Mouse (Mus musculus) frontal cortex, postnatal 14 days (tissue): ENCODE measurements around the gene Adamts14.

Experiments used
- DNase-seq, 2 experiments: peaks; one replicate each; pipeline ENCODE4 v3.0.0; 2022; ENCODE audit warnings: low spot score in 2 of 2

The Adamts14 gene

DNA sequence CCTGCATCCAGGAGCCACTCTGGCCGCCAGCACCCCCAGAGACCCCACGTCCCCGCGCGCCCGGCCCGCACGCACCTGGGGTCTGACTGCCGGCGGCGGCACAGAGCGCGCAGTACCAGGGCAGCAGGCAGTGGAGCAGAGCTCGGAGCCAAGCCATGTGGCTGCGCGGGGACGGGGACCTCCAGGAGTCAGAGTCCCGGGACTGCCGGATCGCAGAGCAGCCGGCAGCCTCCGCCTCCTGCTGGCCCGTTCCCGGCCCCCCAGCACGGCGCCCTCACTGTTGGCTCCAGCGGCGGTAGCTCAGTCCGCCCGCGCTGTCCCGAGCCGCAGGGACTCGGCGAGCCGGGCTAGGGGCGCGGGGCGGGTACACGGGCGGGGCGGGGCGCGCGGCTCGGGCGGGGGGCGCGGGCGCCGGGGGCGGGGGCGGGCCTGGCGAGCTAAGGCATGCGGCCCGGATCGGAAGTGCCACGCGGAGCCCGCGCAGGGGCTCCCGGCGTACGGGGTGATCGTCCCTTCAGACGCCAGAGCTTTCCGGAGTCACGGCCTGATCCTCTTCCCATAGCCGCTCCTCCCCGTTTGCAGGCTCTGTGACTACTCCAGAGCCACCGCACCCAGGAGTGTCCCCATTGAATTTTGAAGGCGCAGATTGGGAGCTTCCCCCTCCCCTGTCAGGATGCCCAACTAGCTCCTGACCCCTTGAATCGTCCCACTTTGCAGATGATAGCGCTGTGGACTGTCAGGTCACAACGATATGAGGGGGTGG is at the start of gene Adamts14:
TSS of gene Adamts14 (minus strand) at position 358 of the 763 bp plus-strand sequence.
- no peak for DNase-seq

DNA sequence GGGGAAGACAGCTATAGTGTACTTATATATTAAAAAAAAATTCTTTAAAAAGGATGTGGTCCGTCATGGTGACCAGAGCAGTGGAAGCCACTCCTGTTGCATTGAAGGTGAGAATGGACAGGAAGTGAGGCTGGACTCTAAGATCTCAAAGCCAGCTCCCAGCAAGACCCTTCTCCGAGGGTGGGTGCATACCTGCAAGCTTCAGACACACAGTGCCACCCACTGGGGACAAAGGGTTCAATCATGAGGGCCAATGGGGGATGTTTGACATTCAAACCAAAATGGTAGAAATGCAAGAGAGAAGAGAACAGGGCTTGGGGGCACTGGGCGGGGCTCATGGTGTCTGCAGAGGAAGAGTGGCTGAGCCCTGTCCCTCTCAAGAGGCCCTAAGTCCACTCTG is 45.3 kb upstream of the Adamts14 start:
- DNase-seq: no peak

DNA sequence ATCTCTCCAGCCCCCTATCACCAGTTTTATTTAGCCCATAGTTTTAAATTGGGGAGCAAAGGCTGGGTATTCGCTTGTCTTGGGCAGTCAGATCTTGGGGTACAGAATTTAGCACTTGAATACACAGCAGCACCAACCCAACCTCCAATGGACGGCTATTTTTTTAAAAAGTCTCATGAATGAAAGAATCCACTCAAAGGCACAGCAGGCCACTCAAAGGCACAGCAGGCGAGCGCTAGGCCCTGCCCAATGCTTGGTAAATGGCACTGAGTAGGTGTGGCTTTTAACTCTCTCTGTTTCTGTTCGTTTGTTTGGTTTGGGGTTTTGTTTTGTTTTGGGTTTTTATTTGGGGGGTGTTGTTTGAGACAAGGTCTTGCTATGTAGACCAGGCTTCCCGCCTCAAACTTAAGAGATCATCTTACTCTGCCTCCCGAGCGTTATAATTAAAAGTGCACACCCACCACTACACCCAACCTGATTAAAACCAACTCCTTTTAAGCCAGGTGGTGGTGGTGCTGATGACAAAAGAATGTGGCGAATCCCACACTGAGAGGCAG is 42.2 kb upstream of the Adamts14 start:
- DNase-seq: no peak

DNA sequence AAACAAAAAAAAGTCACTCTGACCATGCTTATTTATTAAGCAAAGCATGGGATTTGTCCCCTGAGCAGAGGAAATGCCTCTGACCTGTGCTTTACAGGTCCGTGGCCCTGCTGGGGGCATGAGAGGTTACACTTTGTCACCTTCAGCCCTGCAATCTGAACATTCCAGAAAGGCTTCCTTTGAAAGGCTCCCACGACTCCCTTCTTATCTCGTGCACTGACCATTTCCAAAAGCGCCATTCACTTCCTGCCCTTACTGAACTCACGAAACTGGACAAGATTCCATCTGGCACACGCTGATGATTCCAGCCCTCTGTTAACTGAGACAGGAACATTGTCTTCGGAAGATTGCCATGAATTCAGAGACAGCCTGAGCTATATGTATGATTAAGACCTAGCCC is 40.5 kb upstream of the Adamts14 start:
- no peak for DNase-seq

DNA sequence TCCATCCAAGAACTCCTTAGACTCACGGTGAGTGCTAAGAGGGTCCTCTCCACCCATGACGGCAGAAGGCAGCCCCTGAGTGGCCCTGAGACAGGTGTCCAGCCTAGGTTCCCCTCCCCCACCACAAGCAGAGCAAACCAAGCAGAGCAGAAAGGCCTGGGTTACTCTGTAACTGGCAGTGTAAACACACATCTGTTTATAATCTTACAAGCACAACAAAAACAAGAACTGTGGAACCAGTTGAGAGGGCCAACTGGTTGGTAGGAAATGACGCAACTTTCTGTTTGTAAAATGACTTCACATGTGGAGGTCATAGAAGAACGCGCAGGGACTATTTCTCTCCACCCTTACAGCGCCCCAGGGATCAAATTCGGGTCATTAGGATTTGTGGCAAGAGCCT is 39.5 kb upstream of the Adamts14 start:
- DNase-seq: no peak

DNA sequence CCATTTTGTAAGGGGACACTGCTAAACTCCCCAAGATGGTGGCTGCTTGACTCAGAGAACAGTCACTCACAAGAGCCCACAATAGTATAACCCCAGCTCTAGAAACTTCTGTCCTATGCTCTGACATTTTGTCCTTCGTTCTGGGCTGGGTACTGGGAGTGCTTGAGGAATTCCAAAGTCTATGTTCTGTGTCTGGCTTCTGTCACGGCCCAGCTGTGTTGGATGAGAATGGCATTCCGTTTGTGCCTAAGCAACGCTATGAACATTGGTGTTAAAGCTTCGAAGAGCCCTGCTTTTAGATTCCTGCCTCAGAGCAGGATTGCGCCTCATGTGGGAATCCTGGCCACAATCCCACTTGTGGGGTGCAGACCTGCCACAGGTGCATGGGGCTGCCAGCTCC is 38.9 kb upstream of the Adamts14 start:
- DNase-seq: no peak

DNA sequence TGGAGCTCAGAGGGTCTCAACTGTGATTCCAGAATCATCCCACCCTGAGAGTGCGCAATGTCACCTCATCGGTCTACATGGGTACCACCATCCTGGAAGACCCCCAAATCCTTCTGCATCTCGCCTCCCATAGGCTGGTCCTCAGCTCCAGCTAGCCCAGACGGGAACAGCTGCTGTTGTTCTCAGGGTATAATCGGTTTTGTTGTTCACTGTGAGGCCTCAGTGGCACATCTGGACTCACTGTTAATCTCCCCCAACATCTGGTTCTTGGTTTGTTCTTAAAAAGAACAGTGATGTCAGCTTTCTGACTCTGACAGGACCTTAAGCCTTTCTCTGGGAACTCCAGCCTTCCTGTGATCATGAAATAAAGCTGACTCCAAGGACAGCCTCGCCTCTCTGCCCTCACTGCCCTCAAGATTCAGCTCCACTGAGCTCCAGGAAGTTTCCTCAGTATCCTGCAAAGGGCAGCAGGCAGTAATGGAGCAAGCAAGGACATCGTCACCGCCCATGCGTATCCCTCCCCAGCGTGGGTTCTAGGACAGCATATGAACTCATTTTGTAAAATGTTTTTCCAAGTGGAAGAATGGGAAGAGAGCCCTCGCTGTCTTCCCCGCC is 35.6 kb upstream of the Adamts14 start:
- DNase-seq: no peak

DNA sequence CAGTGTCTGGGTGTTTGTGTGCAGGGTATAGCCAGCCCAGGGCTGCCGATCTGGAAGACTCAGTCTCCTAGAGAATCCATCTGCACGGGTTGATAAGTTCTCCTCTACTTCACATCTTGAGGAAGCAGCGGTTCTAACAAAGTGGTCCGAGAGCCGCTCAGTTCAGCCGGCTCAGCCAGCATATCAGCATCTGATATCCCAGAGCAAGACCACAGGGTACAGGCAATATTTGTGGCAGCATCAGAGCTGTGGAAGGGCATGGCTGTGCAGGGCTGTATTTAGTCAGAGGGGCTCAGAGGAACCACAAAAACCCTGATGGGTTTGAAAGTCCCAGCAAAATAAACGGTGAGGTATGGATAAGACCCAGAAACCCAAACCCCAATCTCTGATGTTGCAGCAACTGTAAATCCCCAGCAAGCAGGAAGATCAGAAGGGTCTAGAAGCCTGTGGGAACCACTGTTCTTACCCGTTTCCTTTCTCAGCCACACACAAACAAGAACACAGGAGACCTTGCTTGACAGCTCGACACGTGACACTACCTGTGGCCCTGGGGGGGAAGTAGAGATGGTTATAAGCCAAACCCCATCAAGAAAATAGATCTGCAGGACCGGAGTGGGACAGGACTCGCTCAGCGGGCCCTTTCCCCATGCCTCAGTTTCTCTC is 32.8 kb upstream of the Adamts14 start:
- DNase-seq: no peak

DNA sequence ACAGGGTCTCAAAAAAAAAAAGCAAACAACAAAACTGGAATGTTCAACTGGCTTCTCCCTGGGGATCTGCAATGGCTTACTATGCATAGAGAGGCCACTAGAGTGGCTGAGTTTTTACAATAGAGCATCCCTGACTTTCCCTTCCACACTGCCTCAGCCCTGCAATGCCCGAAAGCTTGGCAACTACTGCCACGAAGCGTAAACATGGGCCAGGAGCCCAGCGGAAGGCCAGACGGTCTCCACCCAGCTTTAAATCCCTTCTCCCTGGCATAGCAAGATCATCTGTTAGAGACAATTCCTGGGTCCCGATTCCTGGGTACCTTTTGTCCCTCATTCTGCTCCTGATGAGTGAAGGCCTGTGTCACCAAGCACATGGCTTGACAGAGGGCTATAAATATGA is 30.8 kb upstream of the Adamts14 start:
- no peak for DNase-seq

DNA sequence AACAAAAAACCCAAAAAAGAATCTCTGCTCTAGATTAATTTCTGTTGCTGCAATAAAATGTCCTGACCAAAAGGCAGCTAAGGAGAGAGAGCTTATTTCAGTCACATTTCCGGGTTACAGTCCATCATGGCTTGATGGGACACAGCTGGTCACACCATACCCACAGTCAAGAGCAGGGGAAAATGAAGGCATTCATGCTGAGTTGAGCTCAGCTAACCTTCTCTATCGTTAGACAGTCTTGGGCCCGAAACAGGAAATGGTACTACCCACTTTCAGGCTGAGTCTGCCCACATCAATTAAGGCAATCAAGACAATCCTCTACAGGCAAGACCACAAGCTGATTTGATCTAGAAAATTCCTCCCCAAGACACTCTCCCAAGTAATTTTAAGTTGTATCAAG is 27.8 kb upstream of the Adamts14 start:
- DNase-seq: no peak

DNA sequence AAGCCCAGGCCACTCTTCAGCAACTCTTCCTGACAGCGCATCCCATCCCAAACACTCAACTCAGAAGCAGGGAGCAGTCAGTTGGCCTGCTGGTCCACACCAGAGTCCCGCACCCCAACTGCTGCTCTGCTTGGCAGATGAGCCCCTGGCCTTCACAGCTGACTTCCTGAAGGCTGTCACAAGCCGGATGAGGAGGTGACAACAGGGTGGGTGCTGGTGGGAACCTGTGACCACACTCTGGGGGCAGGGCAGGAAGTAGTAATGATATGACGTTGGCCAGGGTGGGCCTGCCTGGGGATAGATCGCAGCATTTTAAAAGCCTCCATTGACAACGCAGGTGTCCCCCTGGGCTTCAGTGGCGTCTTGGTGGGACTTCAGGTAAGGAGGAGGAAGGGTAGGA is 24.2 kb upstream of the Adamts14 start, which contains the start of gene Prf1:
TSS of gene Prf1 (plus strand) at position 357 of the 400 bp plus-strand sequence.
- no peak for DNase-seq

DNA sequence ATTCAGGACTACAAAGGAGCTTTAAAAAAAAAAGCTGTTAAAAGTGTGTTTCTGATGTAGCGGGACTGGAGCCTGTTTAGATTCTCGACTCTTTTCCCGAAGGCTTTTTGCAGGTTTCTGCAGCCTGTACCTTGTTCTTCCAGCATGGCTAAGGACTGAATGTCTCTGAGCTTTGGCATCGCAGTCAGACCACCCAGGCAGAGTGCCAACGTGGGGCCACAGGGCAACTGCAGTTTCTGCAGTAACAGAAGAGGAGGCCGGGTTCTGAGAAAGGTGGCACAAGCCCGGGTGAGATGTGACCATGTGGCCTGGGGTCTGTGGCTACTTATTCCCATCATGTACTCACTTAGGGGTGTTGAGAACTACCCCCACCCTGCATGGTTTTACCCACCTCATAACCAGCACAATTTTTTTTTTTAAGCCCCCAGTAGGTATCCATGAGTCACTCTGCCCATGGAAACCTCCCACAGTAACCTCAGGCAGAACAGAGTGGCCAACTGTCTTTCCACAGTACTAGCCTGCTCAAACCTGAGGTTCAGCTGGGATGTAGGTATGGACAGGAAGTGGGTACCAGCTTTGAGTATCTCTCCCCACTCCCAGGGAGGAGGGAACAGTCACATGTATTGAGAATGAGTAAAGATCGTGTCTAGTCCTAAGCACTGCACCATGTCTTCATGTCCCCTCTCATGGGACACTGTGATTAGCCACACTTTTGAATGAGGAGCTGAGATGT is 23.6 kb upstream of the Adamts14 start:
- DNase-seq: no peak

DNA sequence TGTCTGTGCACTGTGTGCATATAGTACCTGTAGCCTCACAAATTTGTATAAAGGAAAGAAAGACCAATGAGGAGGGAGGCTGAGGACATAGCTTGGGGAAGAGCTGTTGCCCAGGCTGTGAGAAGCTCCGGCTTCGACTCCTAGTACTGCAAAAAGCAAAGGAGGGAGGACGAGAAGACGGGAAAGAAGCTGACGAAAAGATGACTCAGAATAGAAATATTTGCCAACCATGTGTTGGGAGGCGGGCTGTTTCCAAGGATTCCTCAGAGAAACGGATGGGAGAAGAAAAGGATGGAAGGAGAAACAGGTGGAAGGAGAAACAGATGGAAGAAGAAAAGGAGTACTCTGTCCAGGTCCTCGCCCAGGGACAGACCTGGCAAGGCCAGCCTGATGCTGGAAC is 21.0 kb upstream of the Adamts14 start:
- DNase-seq: no peak

DNA sequence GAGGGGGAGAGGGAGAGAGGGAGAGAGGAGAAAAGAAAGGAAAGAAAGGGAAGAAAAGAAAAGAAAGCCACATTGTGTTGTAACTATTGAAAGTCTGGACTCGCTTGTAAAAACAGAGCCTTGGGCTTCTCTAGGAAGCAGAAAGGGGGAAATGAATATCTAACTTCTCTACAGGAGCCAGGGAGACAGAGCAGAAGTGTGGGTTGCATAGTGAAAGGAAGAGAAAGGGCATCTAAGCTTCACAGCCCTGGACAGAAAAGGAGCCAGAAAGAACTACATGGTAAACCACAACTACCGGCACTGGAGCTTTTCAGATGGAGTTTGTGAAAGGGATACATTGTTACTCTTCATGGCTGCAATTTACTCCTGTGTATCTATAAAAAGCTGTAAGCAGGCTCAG is 17.2 kb upstream of the Adamts14 start:
- DNase-seq: no peak

DNA sequence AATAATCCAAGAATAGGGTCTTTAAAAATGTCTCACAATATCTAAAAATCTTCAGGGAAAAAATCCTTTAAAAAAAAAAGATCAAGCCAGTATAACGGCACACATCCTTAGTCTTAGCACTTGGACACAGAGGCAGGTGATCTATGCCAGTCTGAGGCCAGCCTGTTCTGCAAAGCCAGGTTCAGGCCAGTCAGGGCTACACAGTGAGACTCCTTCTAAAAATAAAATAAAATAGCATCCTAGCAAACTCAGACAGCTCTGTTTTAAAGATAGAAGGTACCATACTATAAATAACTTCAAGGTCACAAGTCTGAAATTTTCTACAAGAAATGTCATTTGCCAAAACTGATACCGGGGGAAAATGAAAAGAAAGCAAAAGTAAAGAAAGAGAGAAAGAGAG is 16.8 kb upstream of the Adamts14 start:
- DNase-seq: no peak

DNA sequence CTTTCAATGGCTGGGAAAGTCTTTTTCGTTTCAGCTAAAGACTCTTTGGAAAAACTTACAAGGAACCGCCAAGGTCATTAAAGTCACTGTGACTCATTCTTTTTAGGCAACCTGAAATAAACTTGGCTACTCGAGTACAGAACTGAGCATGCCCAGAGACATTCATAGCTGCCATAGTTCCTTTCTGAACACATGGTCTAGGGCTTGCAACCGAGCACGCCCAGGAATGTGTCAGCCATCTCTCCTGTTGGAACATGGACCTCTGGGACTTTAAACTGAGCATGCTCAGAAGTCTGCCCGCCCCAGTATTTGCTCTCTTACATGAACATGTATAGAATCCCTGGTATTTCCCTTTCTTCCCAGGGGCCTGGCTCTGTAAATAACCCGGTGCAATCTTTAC is 13.0 kb upstream of the Adamts14 start:
- no peak for DNase-seq

DNA sequence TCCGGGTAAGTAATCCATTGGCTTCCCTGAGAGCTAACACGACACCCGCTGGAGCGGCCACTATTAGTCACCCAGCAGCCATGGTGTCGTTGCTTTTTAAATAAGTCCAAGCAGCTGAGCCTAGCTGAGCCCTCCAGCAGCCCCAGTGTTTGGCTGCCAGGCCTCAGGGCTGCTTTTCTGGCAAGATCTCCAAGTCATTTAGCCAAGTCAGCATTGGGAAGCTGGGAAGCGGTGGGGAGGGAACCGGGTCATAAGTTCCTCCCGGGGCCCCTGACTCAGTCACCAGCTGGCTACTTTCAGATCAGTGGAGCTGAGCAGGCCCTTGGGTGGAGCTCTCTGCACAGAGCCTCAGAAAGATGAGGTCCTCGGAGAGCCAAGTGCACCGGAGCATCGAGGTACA is 12.0 kb upstream of the Adamts14 start:
- no peak for DNase-seq

DNA sequence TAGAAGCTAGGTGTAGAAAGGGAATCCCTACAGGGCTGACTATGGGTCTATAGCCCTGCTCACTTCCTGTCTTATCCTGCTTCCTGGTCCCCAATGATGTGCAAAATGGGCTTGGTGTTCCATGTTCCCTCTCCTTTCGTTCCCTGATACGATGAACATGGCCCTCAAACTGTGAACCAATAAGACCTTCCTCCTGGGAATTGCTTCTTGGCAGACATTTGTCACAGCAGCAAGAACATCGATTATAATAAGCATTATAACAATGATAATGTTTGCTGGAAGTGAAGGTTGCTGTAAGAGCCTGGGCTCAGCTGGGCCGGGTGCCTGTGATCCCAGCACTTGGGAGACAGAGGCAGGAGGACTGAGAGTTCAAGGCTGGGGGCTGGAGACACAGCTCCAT is 11.1 kb upstream of the Adamts14 start:
- DNase-seq: no peak

DNA sequence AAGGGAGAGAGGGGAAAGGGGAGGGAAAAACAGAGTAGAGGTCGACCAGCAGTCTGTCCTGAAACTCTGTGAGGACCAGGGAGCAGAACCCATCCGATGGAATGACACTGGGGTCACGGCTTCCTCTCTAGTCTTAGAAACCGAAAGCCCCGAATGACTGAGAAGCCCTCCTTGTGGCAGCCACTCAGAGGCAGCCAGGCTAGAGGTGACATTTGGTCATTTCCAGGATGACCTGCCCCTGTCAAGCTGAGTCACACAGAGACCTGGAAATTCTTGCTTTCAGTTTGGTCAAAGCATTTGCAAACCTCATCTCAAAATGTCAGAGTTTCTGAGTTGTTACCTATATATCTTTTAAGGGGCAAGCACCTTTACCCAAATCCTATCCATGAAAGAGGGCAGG is 7.9 kb upstream of the Adamts14 start:
- DNase-seq: no peak

DNA sequence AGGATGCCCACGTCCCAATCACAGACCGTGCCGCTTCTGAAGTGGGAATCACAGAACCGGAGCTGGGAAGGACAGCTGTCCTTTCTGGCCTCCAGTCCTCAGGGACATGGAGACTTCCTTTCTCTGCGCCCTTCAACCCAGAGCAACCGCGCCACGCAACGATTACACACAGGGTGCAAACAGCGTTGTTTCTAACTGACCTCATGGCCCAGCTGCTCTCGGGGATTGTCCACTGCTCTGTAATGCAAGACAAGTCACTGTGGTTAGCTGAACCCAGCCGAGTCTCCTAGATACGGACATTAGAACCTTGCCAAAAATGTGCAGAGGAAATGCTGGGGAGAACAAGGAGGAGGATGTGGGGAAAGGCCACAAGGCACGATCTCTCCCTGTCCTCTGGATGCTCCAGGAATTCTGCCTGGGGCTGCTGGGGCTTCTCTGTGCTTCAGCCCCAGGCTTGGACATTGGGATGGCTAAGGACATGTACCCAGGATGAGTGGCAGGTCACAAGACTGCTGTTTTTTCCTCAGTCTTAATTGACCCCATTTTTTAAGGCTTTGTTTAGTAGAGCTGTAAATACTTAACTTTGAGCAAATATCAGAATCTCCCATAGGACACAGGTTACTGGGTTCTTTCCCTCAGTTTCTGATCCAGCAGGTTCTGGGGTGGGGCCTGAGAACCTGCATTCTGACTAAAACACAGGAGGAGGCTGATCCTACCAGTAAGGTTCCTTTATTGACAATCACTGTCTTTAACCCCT is 4.9 kb upstream of the Adamts14 start:
- no peak for DNase-seq

DNA sequence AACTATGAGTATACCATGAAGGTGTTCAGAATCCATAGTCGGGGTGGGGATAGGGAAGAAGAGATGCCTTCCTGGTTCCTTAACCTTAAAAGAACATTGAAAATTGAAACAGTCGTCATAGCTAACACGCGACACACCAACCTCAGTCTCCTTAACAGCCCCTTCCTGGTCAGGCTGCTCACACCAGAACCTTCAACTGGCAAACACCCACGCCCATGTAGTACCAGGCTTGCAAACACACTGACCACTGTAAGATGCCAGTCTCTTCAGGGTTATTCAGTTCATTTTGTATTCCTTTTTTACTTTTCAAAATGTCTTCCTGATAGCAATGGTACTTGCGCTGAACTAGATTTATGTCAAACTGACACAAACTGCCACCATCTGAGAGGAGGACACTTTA is 3.8 kb upstream of the Adamts14 start:
- no peak for DNase-seq
